Mouse (Mus musculus): ENCODE results near the gene Nin. TPM values are rescaled to one million over a fixed set of nuclear protein-coding genes. Genes with fewer than 3 reads are reported as not detected.

The Nin gene
- polyA plus RNA-seq, 1 experiment from 2014 or later, result 14.5 TPM

- peaks cover 5% of the 10 kb centered on the region; the same call in 1 of the 2 replicates for H3K36me3 ChIP-seq (ENCODE audit: poor library complexity, severe bottlenecking)
- H3K4me1 ChIP-seq, result peaks cover 33% of the 10 kb centered on the region
- no peak for ATAC-seq
- no peak overlapping the region for H3K4me3 ChIP-seq
- WGBS, result 84% methylated on average over 5 of the region's 5 CpGs
- peaks cover 8% of the 10 kb centered on the region for H3K27me3 ChIP-seq
- no peak overlapping the region for H3K9ac ChIP-seq
- H3K27ac ChIP-seq, result no peak overlapping the region
- no peak overlapping the region for H3K4me2 ChIP-seq
- no peaks in the 10 kb centered on the region for H3K9me3 ChIP-seq (replicated peaks)
Observed at GRCm38 (mm10) chr12:70101823-70102222, 11.7 kb downstream of the Nin start.

- no peak for ATAC-seq
- peaks cover 5% of the 10 kb centered on the region; the same call in 1 of the 2 replicates for H3K36me3 ChIP-seq (ENCODE audit: poor library complexity, severe bottlenecking)
- H3K27ac ChIP-seq, result no peak overlapping the region
- no peak overlapping the region for H3K4me3 ChIP-seq
- no peak overlapping the region for H3K4me2 ChIP-seq
- 84% methylated on average over 7 of the region's 7 CpGs for WGBS
- H3K27me3 ChIP-seq, result no peaks in the 10 kb centered on the region
- no peak overlapping the region for H3K9ac ChIP-seq
- peaks cover 20% of the 10 kb centered on the region for H3K4me1 ChIP-seq
- no peaks in the 10 kb centered on the region for H3K9me3 ChIP-seq (replicated peaks)
Observed at GRCm38 (mm10) chr12:70097901-70098300, 15.6 kb downstream of the Nin start.

- H3K36me3 ChIP-seq (ENCODE audit: poor library complexity, severe bottlenecking), result peaks cover 2% of the 10 kb centered on the region; the same call in 1 of the 2 replicates
- 90% methylated on average over 3 of the region's 3 CpGs for WGBS
- no peak overlapping the region for H3K9ac ChIP-seq
- no peak overlapping the region for H3K4me2 ChIP-seq
- ATAC-seq, result no peak
- no peak overlapping the region for H3K27ac ChIP-seq
- no peaks in the 10 kb centered on the region for H3K9me3 ChIP-seq (replicated peaks)
- H3K4me3 ChIP-seq, result no peak overlapping the region
- H3K27me3 ChIP-seq, result no peaks in the 10 kb centered on the region
- H3K4me1 ChIP-seq, result peaks cover 20% of the 10 kb centered on the region
Observed at GRCm38 (mm10) chr12:70097316-70097715, 16.2 kb downstream of the Nin start.

GRCm38 (mm10) chr12:70093266-70093893 lies 20.1 kb downstream of the Nin start:
- Histone ChIP-seq H3K36me3 (ENCODE audit: poor library complexity, severe bottlenecking) (no peaks in the 10 kb centered on the region), H3K27ac (no peak overlapping the region), H3K9me3 (replicated peaks) (no peaks in the 10 kb centered on the region), H3K4me3 (no peak overlapping the region), H3K4me1 (peaks cover 20% of the 10 kb centered on the region), H3K4me2 (no peak overlapping the region), H3K9ac (no peak overlapping the region), H3K27me3 (no peaks in the 10 kb centered on the region)
- ATAC-seq, result no peak
- WGBS, result 82% methylated on average over 6 of the region's 6 CpGs

- no peak overlapping the region for H3K4me3 ChIP-seq
- H3K36me3 ChIP-seq (ENCODE audit: poor library complexity, severe bottlenecking), result no peaks in the 10 kb centered on the region
- no peaks in the 10 kb centered on the region for H3K9me3 ChIP-seq (replicated peaks)
- no peak for ATAC-seq
- H3K9ac ChIP-seq, result no peak overlapping the region
- no peak overlapping the region for H3K27ac ChIP-seq
- no peaks in the 10 kb centered on the region for H3K27me3 ChIP-seq
- H3K4me1 ChIP-seq, result no peaks in the 10 kb centered on the region
- WGBS, result 89% methylated on average over 4 of the region's 4 CpGs
- H3K4me2 ChIP-seq, result no peak overlapping the region
Observed at GRCm38 (mm10) chr12:70088297-70088696, 25.2 kb downstream of the Nin start.

- no peak for ATAC-seq
- Histone ChIP-seq H3K9me3 (replicated peaks) (no peaks in the 10 kb centered on the region), H3K27me3 (no peaks in the 10 kb centered on the region), H3K9ac (no peak overlapping the region), H3K4me2 (no peak overlapping the region), H3K4me3 (no peak overlapping the region), H3K27ac (no peak overlapping the region), H3K4me1 (no peaks in the 10 kb centered on the region), H3K36me3 (ENCODE audit: poor library complexity, severe bottlenecking) (no peaks in the 10 kb centered on the region)
- 75% methylated on average over 3 of the region's 3 CpGs for WGBS
Observed at GRCm38 (mm10) chr12:70085351-70085750, 28.2 kb downstream of the Nin start.

GRCm38 (mm10) chr12:70084198-70084597 lies 29.3 kb downstream of the Nin start:
- H3K4me2 ChIP-seq, result no peak overlapping the region
- no peak overlapping the region for H3K9ac ChIP-seq
- no peaks in the 10 kb centered on the region for H3K4me1 ChIP-seq
- no peaks in the 10 kb centered on the region for H3K9me3 ChIP-seq (replicated peaks)
- H3K27me3 ChIP-seq, result no peaks in the 10 kb centered on the region
- 94% methylated on average over 5 of the region's 5 CpGs for WGBS
- no peak for ATAC-seq
- no peak overlapping the region for H3K4me3 ChIP-seq
- no peaks in the 10 kb centered on the region for H3K36me3 ChIP-seq (ENCODE audit: poor library complexity, severe bottlenecking)
- no peak overlapping the region for H3K27ac ChIP-seq

GRCm38 (mm10) chr12:70083737-70084136 lies 29.8 kb downstream of the Nin start:
- H3K4me1 ChIP-seq, result no peaks in the 10 kb centered on the region

GRCm38 (mm10) chr12:70082935-70083532 lies 30.5 kb downstream of the Nin start:
- 93% methylated on average over 3 of the region's 3 CpGs for WGBS
- Histone ChIP-seq H3K36me3 (ENCODE audit: poor library complexity, severe bottlenecking) (no peaks in the 10 kb centered on the region), H3K27me3 (no peaks in the 10 kb centered on the region), H3K9me3 (replicated peaks) (no peaks in the 10 kb centered on the region), H3K4me2 (no peak overlapping the region), H3K9ac (no peak overlapping the region), H3K27ac (no peak overlapping the region), H3K4me3 (no peak overlapping the region), H3K4me1 (no peaks in the 10 kb centered on the region)
- ATAC-seq, result no peak

More at GRCm38 (mm10) chr12:70083737-70084136, 29.8 kb downstream of the Nin start:
- H3K27me3 ChIP-seq, result no peaks in the 10 kb centered on the region
- H3K9me3 ChIP-seq (replicated peaks), result no peaks in the 10 kb centered on the region
- WGBS, result 96% methylated on average over 4 of the region's 4 CpGs
- no peak overlapping the region for H3K27ac ChIP-seq
- H3K4me3 ChIP-seq, result no peak overlapping the region
- no peak for ATAC-seq
- H3K4me2 ChIP-seq, result no peak overlapping the region
- no peaks in the 10 kb centered on the region for H3K36me3 ChIP-seq (ENCODE audit: poor library complexity, severe bottlenecking)
- no peak overlapping the region for H3K9ac ChIP-seq

- H3K4me3 ChIP-seq, result no peak overlapping the region
- H3K9ac ChIP-seq, result no peak overlapping the region
- 93% methylated on average over 9 of the region's 9 CpGs for WGBS
- H3K27me3 ChIP-seq, result no peaks in the 10 kb centered on the region
- H3K9me3 ChIP-seq (replicated peaks), result no peaks in the 10 kb centered on the region
- peaks cover under 1% of the 10 kb centered on the region; the same call in 1 of the 2 replicates for H3K36me3 ChIP-seq (ENCODE audit: poor library complexity, severe bottlenecking)
- H3K27ac ChIP-seq, result no peak overlapping the region
- ATAC-seq, result no peak
- H3K4me1 ChIP-seq, result no peaks in the 10 kb centered on the region
- H3K4me2 ChIP-seq, result no peak overlapping the region
Observed at GRCm38 (mm10) chr12:70082485-70082884, 31.0 kb downstream of the Nin start.

GRCm38 (mm10) chr12:70078471-70079025 lies 35.0 kb downstream of the Nin start:
- no peak overlapping the region for H3K4me3 ChIP-seq
- H3K9ac ChIP-seq, result no peak overlapping the region
- peaks cover 10% of the 10 kb centered on the region; the same call in 1 of the 2 replicates for H3K36me3 ChIP-seq (ENCODE audit: poor library complexity, severe bottlenecking)
- ATAC-seq, result no peak
- H3K4me1 ChIP-seq, result no peaks in the 10 kb centered on the region
- H3K9me3 ChIP-seq (replicated peaks), result no peaks in the 10 kb centered on the region
- no peak overlapping the region for H3K4me2 ChIP-seq
- H3K27me3 ChIP-seq, result no peaks in the 10 kb centered on the region
- 95% methylated on average over 7 of the region's 7 CpGs for WGBS
- no peak overlapping the region for H3K27ac ChIP-seq

- H3K9ac ChIP-seq, result no peak overlapping the region
- H3K4me2 ChIP-seq, result no peak overlapping the region
- H3K27me3 ChIP-seq, result no peaks in the 10 kb centered on the region
- no peak overlapping the region for H3K27ac ChIP-seq
- peaks cover 2% of the 10 kb centered on the region for H3K4me1 ChIP-seq
- no peaks in the 10 kb centered on the region for H3K9me3 ChIP-seq (replicated peaks)
- ATAC-seq, result no peak
- no peak overlapping the region for H3K4me3 ChIP-seq
- WGBS, result 90% methylated on average over 11 of the region's 11 CpGs
- peaks cover 10% of the 10 kb centered on the region; the same call in 1 of the 2 replicates for H3K36me3 ChIP-seq (ENCODE audit: poor library complexity, severe bottlenecking)
Observed at GRCm38 (mm10) chr12:70076493-70076892, 37.0 kb downstream of the Nin start.

Data from forebrain, embryonic 13.5 days (tissue).